Mouse (Mus musculus): Measurements from ENCODE around the gene Tjp3.
"Not testable (repeated sequence)": the region's sequence is repeated elsewhere in the genome, so short reads cannot be mapped to it uniquely, and the experiment has no call there.

The Tjp3 gene

GRCm38 (mm10) chr10:81230438-81231332 is 60.7 kb downstream of the Tjp3 start, which contains the start of gene Atcay:
Atcay (minus strand) TSS chr10:81230833.
- no peak for DNase-seq

- DNase-seq = no peak
Measured at GRCm38 (mm10) chr10:81229735-81230437, 61.5 kb downstream of the Tjp3 start.

GRCm38 (mm10) chr10:81223731-81224130 is 67.7 kb downstream of the Tjp3 start:
- not testable (repeated sequence) for DNase-seq

All from kidney, adult 8-10 months (tissue).